Comparison of ENCODE assay signal across 15 mouse cellular contexts in genomic region chr11:114642184-114642583, GRCm38 (mm10). TPM values are rescaled to one million over a fixed set of nuclear protein-coding genes. Genes with fewer than 3 reads are reported as not detected.
DNase-seq lines count a peak whose midpoint lies in the region; ATAC-seq lines count a peak whose summit lies in the region.
"Had no signal": no experiment of that assay in that cellular context is flagged by ENCODE, and none has a peak within 500 bp of the region (broad histone marks: within the 10 kb centered on the region; RNA-seq: fewer than 3 reads in every experiment).

No protein-coding gene starts in this region.

- no peaks in the 10 kb centered on the region; the same call in 1 of the 2 replicates for H3K9me3 ChIP-seq in kidney, embryonic 15.5 days (replicated peaks)
- H3K9me3 ChIP-seq in embryonic facial prominence, embryonic 10.5 days = no peaks in the 10 kb centered on the region
- no peaks in the 10 kb centered on the region; the same call in 1 of the 2 replicates for H3K9me3 ChIP-seq in hindbrain, embryonic 12.5 days (replicated peaks)
- H3K9me3 ChIP-seq in midbrain, embryonic 16.5 days (replicated peaks; ENCODE audit: control insufficient read depth, low read length, poor library complexity, severe bottlenecking) = no peaks in the 10 kb centered on the region
- H3K9me3 ChIP-seq: intestine, embryonic 15.5 days had no signal

- 61% methylated on average over 12 of the region's 12 CpGs for WGBS in kidney, embryonic 15.5 days
- WGBS in embryonic facial prominence, embryonic 10.5 days = 50% methylated on average over 12 of the region's 12 CpGs
- WGBS in hindbrain, embryonic 12.5 days = 54% methylated on average over 12 of the region's 12 CpGs
- WGBS in midbrain, embryonic 16.5 days = 55% methylated on average over 12 of the region's 12 CpGs

- no peak overlapping the region for H3K9ac ChIP-seq in kidney, embryonic 15.5 days
- no peak overlapping the region for H3K9ac ChIP-seq in hindbrain, embryonic 12.5 days
- no peak overlapping the region for H3K9ac ChIP-seq in midbrain, embryonic 16.5 days (ENCODE audit: low read depth, low read length)
- H3K9ac ChIP-seq: intestine, embryonic 15.5 days; liver, embryonic 14.5 days had no signal

- 0 out of 2 replicates have a peak, but pooled peaks have one; percentile 40 for ATAC-seq in kidney, embryonic 15.5 days (replicated peaks; ENCODE audit: low FRiP score)
- peak; percentile 72 for ATAC-seq in hindbrain, embryonic 12.5 days (ENCODE audit: low FRiP score)
- 0 out of 2 replicates have a peak, but pooled peaks have one; percentile 61 for ATAC-seq in midbrain, embryonic 16.5 days
- ATAC-seq in CD4-positive, CD25-positive, alpha-beta regulatory T cell, adult 4 months = no peak
- ATAC-seq: intestine, embryonic 15.5 days; Patski had no signal

- H3K27ac ChIP-seq in kidney, embryonic 15.5 days = no peak overlapping the region
- peak overlapping the region; percentile 57 for H3K27ac ChIP-seq in embryonic facial prominence, embryonic 10.5 days (replicated peaks)
- no peak overlapping the region for H3K27ac ChIP-seq in hindbrain, embryonic 12.5 days
- H3K27ac ChIP-seq in midbrain, embryonic 16.5 days (ENCODE audit: low read length) = no peak overlapping the region
- H3K27ac ChIP-seq: gastrocnemius, adult 2 months; intestine, embryonic 15.5 days; liver, embryonic 14.5 days; macrophage had no signal

- peaks cover 26% of the 10 kb centered on the region for H3K27me3 ChIP-seq in kidney, embryonic 15.5 days
- H3K27me3 ChIP-seq in embryonic facial prominence, embryonic 10.5 days (replicated peaks; ENCODE audit: low read depth, poor library complexity, severe bottlenecking) = peaks cover 43% of the 10 kb centered on the region
- peaks cover 17% of the 10 kb centered on the region for H3K27me3 ChIP-seq in hindbrain, embryonic 12.5 days
- no peaks in the 10 kb centered on the region; the same call in 1 of the 2 replicates for H3K27me3 ChIP-seq in midbrain, embryonic 16.5 days (ENCODE audit: control insufficient read depth, insufficient read depth, low read depth, low read length)
- H3K27me3 ChIP-seq: Patski had no signal

- no peak overlapping the region for H3K4me3 ChIP-seq in kidney, embryonic 15.5 days (replicated peaks)
- no peak overlapping the region for H3K4me3 ChIP-seq in embryonic facial prominence, embryonic 10.5 days
- no peak overlapping the region for H3K4me3 ChIP-seq in hindbrain, embryonic 12.5 days
- no peak overlapping the region for H3K4me3 ChIP-seq in midbrain, embryonic 16.5 days (ENCODE audit: low read depth, low read length)
- H3K4me3 ChIP-seq: gastrocnemius, adult 2 months; intestine, embryonic 15.5 days had no signal

- H3K36me3 ChIP-seq in kidney, embryonic 15.5 days = no peaks in the 10 kb centered on the region
- no peaks in the 10 kb centered on the region for H3K36me3 ChIP-seq in embryonic facial prominence, embryonic 10.5 days (replicated peaks)
- H3K36me3 ChIP-seq in hindbrain, embryonic 12.5 days = no peaks in the 10 kb centered on the region
- H3K36me3 ChIP-seq in midbrain, embryonic 16.5 days (ENCODE audit: control insufficient read depth, insufficient read depth, low read length) = no peaks in the 10 kb centered on the region
- H3K36me3 ChIP-seq: intestine, embryonic 15.5 days had no signal

- no peak overlapping the region for H3K4me2 ChIP-seq in kidney, embryonic 15.5 days
- no peak overlapping the region for H3K4me2 ChIP-seq in hindbrain, embryonic 12.5 days (replicated peaks)
- H3K4me2 ChIP-seq in midbrain, embryonic 16.5 days (ENCODE audit: low read length) = no peak overlapping the region
- H3K4me2 ChIP-seq: intestine, embryonic 15.5 days had no signal

- DNase-seq in kidney, postnatal 36 days = no peak
- peak; percentile 70 for DNase-seq in embryonic facial prominence, embryonic 10.5 days (ENCODE audit: low spot score)
- DNase-seq in spleen, postnatal 4 days (ENCODE audit: low spot score in 2 of 2) = no peak
- DNase-seq in cerebellum, adult 11-12 months = no peak
- DNase-seq: cerebellum, adult 9-10 months; gastrocnemius, adult 2 months; right cerebral cortex, adult 18-20 months had no signal

- peaks cover 10% of the 10 kb centered on the region for H3K4me1 ChIP-seq in kidney, embryonic 15.5 days
- peaks cover 46% of the 10 kb centered on the region for H3K4me1 ChIP-seq in embryonic facial prominence, embryonic 10.5 days
- H3K4me1 ChIP-seq in hindbrain, embryonic 12.5 days = peaks cover 24% of the 10 kb centered on the region
- peaks cover 4% of the 10 kb centered on the region; the same call in 1 of the 2 replicates for H3K4me1 ChIP-seq in midbrain, embryonic 16.5 days (ENCODE audit: control insufficient read depth, insufficient read depth, low read length)

RNA-seq across cellular contexts. Expression of gene Rpl38, which starts 26.1 kb away (rescaled TPM):
- polyA plus RNA-seq in kidney, embryonic 15.5 days (2015; fragmentation: Nextera tagmentation; extraction: Ambion mirVana) = 1,080 and 1,196 TPM in 2 replicates
- 1,047 and 1,098 TPM in 2 replicates for polyA plus RNA-seq in embryonic facial prominence, embryonic 10.5 days (2016; fragmentation: Nextera tagmentation; extraction: Ambion mirVana)
- 787 and 856 TPM in 2 replicates for polyA plus RNA-seq in hindbrain, embryonic 12.5 days (2016; fragmentation: Nextera tagmentation; extraction: Ambion mirVana)
- 641 and 649 TPM in 2 replicates for polyA plus RNA-seq in midbrain, embryonic 16.5 days (2015; fragmentation: Nextera tagmentation; extraction: Ambion mirVana)
- 1,000 to 10,000 TPM in 1 of 2 experiments, 100 to 1,000 TPM in 1; 937 to 1,379 TPM for polyA plus RNA-seq in CD4-positive, CD25-positive, alpha-beta regulatory T cell, adult 4 months (2017; shearing (Covaris generic))

RNA-seq across cellular contexts. Expression of gene Ttyh2, which starts 33.0 kb away (rescaled TPM):
- 15.2 and 15.8 TPM in 2 replicates for polyA plus RNA-seq in kidney, embryonic 15.5 days (2015; fragmentation: Nextera tagmentation; extraction: Ambion mirVana)
- 14.9 and 16.1 TPM in 2 replicates for polyA plus RNA-seq in embryonic facial prominence, embryonic 10.5 days (2016; fragmentation: Nextera tagmentation; extraction: Ambion mirVana)
- polyA plus RNA-seq in hindbrain, embryonic 12.5 days (2016; fragmentation: Nextera tagmentation; extraction: Ambion mirVana) = 18.0 and 23.8 TPM in 2 replicates
- 29.2 and 30.9 TPM in 2 replicates for polyA plus RNA-seq in midbrain, embryonic 16.5 days (2015; fragmentation: Nextera tagmentation; extraction: Ambion mirVana)
- polyA plus RNA-seq in CD4-positive, CD25-positive, alpha-beta regulatory T cell, adult 4 months (2017; shearing (Covaris generic)) = 1 to 10 TPM; 2.9 to 4.1 TPM
